Mouse (Mus musculus): ENCODE measurements around the gene Pbx1.

Pbx1 gene

DNA sequence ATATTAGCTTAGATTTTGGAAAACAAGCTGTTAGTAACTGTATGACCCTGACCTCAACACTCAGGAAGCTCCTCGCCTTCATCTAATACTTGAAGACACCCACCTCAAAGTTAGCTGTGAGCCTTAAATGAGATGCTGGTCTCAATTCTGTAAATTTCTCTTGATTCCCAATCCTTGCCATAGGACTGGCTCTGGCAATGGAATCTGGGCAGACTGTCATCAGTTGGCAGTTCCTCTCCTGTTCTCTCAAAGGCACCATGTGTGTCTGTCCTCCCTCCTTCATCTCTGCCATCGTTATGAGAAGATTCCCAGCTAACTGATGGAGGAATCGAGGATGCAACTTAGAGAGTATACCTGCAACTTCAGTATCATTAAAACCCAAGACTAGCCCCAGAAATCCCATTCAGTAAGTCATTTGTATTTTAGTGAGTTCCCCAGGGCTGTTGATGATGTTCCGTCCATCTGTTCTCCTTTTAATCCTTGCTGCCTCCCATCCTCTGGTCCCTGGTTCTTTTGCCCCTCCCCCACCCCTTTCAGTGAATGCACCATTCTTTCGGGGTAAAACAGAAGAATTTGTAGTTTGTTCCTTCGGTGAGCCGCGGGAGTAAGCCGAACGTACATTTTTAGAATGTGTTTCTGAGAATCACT is 353.2 kb downstream of the Pbx1 start:
- no peak for DNase-seq (ENCODE audit: low spot score)

DNA sequence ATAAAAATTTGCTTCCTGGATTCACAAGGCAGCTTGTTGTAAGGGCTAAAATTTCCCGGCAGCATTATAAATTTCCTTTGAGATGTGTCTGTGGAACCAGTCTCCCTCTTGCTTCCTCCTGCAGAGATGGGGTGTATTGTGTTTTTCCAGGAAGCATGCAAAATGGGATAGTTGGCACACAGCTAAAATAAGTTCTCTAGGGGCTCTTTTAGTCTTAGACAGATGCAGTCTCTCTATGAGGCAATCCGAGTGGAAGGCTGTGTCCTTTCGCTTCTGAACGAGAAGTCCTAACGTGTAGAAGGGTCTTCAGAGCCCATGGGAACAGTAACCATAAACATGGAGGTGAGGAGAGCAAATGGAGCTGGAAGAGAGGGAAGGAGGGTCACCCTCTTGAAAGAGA is 360.1 kb downstream of the Pbx1 start:
- DNase-seq (ENCODE audit: low spot score): no peak

GRCm38 (mm10) chr1:168070273-168070910 is 361.7 kb downstream of the Pbx1 start:
- DNase-seq (ENCODE audit: low spot score): no peak

DNA sequence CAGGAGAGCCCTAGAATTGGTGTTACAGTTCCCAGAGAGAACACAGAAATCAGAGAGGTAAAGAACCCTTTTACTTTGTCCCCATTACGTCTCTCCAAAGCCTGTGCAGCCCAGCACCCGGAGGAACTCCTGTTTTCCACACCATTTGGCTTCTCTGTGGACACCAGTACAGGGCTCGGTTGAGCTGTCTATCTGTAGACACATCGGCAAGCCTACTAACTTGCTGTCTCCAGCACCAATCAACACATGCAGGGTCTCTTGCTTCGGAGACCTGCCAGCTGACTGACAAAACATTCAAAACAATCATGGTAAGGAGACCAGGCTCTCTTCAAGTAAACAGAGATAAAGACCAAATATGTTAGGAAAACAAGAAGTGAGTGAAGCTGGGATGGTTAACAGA is 362.3 kb downstream of the Pbx1 start:
- no peak for DNase-seq (ENCODE audit: low spot score)
